Mouse (Mus musculus) heart, embryonic 13.5 days (tissue): ENCODE results near the gene Osbpl6. TPM values are rescaled to one million over a fixed set of nuclear protein-coding genes. Genes with fewer than 3 reads are reported as not detected.

Experiments
- ATAC-seq: fragments of 200-750 bp; cut with Nextera tagmentation; 2 replicates; pipeline ENCODE4 v1.8.0; 2017; ENCODE audit warnings: moderate TSS enrichment; ENCODE audit not compliant: insufficient number of reproducible peaks, low FRiP score, low TSS enrichment; ENCODE audit errors: extremely low read depth
- H3K27ac ChIP-seq: fragments of 300-500 bp; sonication (generic); replicated peaks from 2 replicates; pipeline ENCODE4 v1.5.1; 2015; ENCODE audit warnings: moderate library complexity, mild to moderate bottlenecking, inconsistent platforms
- H3K27me3 ChIP-seq: fragments of 300-500 bp; sonication (generic); replicated peaks from 2 replicates; pipeline ENCODE4 v1.6.1; 2015; ENCODE audit warnings: mild to moderate bottlenecking, inconsistent platforms
- H3K36me3 ChIP-seq: fragments of 300-500 bp; sonication (generic); 2 replicates; pipeline ENCODE4 v1.6.1; 2015; ENCODE audit warnings: mild to moderate bottlenecking, inconsistent platforms
- H3K4me1 ChIP-seq: fragments of 300-500 bp; sonication (generic); 2 replicates; pipeline ENCODE4 v1.6.1; 2015; ENCODE audit warnings: inconsistent platforms
- H3K4me2 ChIP-seq: fragments of 300-500 bp; sonication (generic); 2 replicates; pipeline ENCODE4 v1.6.1; 2015; ENCODE audit warnings: inconsistent platforms, mild to moderate bottlenecking, moderate library complexity
- H3K4me3 ChIP-seq: fragments of 300-500 bp; sonication (generic); 2 replicates; pipeline ENCODE4 v1.5.1; 2015; ENCODE audit warnings: moderate library complexity, mild to moderate bottlenecking, inconsistent platforms
- H3K9ac ChIP-seq: fragments of 300-500 bp; sonication (generic); 2 replicates; pipeline ENCODE4 v1.6.1; 2015; ENCODE audit warnings: inconsistent platforms, mild to moderate bottlenecking, moderate library complexity
- H3K9me3 ChIP-seq: fragments of 300-500 bp; sonication (generic); 2 replicates; pipeline ENCODE4 v1.6.1; 2016; ENCODE audit warnings: inconsistent platforms
- WGBS: fragments of 180-500 bp; shearing (Covaris S2); methylation state at CpG from one replicate; pipeline ENCODE4 v1.1.7; 2015; ENCODE audit warnings: mixed read lengths; 5-methylcytosine and 5-hydroxymethylcytosine counted together
- polyA plus RNA-seq: library from polyadenylated mRNA; unstranded; fragments of >200 nt; fragmentation: Nextera tagmentation; extraction: Ambion mirVana; gene quantifications from 2 replicates; pipeline ENCODE4 v1.2.1, GENCODE M21; 2015

The Osbpl6 gene
- polyA plus RNA-seq, 1 experiment from 2014 or later: 4.9 TPM

- H3K27ac ChIP-seq: no peak overlapping the region
- peaks cover 10% of the 10 kb centered on the region for H3K4me1 ChIP-seq
- no peak for ATAC-seq
- no peaks in the 10 kb centered on the region; the same call in 1 of the 2 replicates for H3K9me3 ChIP-seq
- H3K4me2 ChIP-seq: no peak overlapping the region
- no peak overlapping the region for H3K4me3 ChIP-seq
- 63% methylated on average over 8 of the region's 8 CpGs for WGBS
- no peak overlapping the region for H3K9ac ChIP-seq
- H3K27me3 ChIP-seq: no peaks in the 10 kb centered on the region
- H3K36me3 ChIP-seq: no peaks in the 10 kb centered on the region
These were observed 63.4 kb downstream of the Osbpl6 start for GRCm38 (mm10) chr2:76469751-76470099.

- Histone ChIP-seq H3K9me3 (no peaks in the 10 kb centered on the region; the same call in 1 of the 2 replicates), H3K27ac (no peak overlapping the region)
- ATAC-seq: no peak
These were observed 64.1 kb downstream of the Osbpl6 start for GRCm38 (mm10) chr2:76470391-76470790.

GRCm38 (mm10) chr2:76475788-76476187 is 69.5 kb downstream of the Osbpl6 start:
- WGBS: 9% methylated on average over 1 of the region's 1 CpGs
- Histone ChIP-seq H3K36me3 (no peaks in the 10 kb centered on the region), H3K9ac (no peak overlapping the region), H3K4me3 (no peak overlapping the region), H3K27me3 (no peaks in the 10 kb centered on the region), H3K4me1 (peaks cover 8% of the 10 kb centered on the region; the same call in 1 of the 2 replicates), H3K27ac (no peak overlapping the region), H3K9me3 (no peaks in the 10 kb centered on the region; the same call in 1 of the 2 replicates), H3K4me2 (no peak overlapping the region)
- ATAC-seq: no peak

More at GRCm38 (mm10) chr2:76470391-76470790, 64.1 kb downstream of the Osbpl6 start:
- WGBS: 64% methylated on average over 9 of the region's 9 CpGs
- H3K27me3 ChIP-seq: no peaks in the 10 kb centered on the region
- H3K36me3 ChIP-seq: no peaks in the 10 kb centered on the region
- no peak overlapping the region for H3K4me2 ChIP-seq
- peaks cover 10% of the 10 kb centered on the region for H3K4me1 ChIP-seq
- no peak overlapping the region for H3K4me3 ChIP-seq
- no peak overlapping the region for H3K9ac ChIP-seq

GRCm38 (mm10) chr2:76488764-76489163 is 82.5 kb downstream of the Osbpl6 start:
- WGBS: 74% methylated on average over 4 of the region's 4 CpGs

GRCm38 (mm10) chr2:76490198-76490597 is 83.9 kb downstream of the Osbpl6 start:
- H3K36me3 ChIP-seq: no peaks in the 10 kb centered on the region
- 72% methylated on average over 8 of the region's 8 CpGs for WGBS
- no peaks in the 10 kb centered on the region for H3K27me3 ChIP-seq
- H3K9ac ChIP-seq: no peak overlapping the region
- H3K4me3 ChIP-seq: no peak overlapping the region
- H3K9me3 ChIP-seq: no peaks in the 10 kb centered on the region
- H3K4me2 ChIP-seq: no peak overlapping the region
- peaks cover 14% of the 10 kb centered on the region for H3K4me1 ChIP-seq
- no peak for ATAC-seq
- H3K27ac ChIP-seq: no peak overlapping the region

More at GRCm38 (mm10) chr2:76488764-76489163, 82.5 kb downstream of the Osbpl6 start:
- Histone ChIP-seq H3K4me3 (no peak overlapping the region), H3K27me3 (no peaks in the 10 kb centered on the region), H3K9me3 (no peaks in the 10 kb centered on the region), H3K4me2 (no peak overlapping the region), H3K9ac (no peak overlapping the region), H3K4me1 (peaks cover 14% of the 10 kb centered on the region), H3K36me3 (no peaks in the 10 kb centered on the region), H3K27ac (no peak overlapping the region)
- no peak for ATAC-seq

- no peak for ATAC-seq
- no peaks in the 10 kb centered on the region for H3K36me3 ChIP-seq
- no peak overlapping the region for H3K4me3 ChIP-seq
- H3K4me2 ChIP-seq: no peak overlapping the region
- H3K9ac ChIP-seq: no peak overlapping the region
- WGBS: 77% methylated on average over 6 of the region's 6 CpGs
- H3K27me3 ChIP-seq: no peaks in the 10 kb centered on the region
- no peak overlapping the region for H3K27ac ChIP-seq
- peaks cover 14% of the 10 kb centered on the region for H3K4me1 ChIP-seq
- no peaks in the 10 kb centered on the region for H3K9me3 ChIP-seq
These were observed 85.1 kb downstream of the Osbpl6 start for GRCm38 (mm10) chr2:76491371-76491770.

GRCm38 (mm10) chr2:76492224-76492623 is 85.9 kb downstream of the Osbpl6 start:
- Histone ChIP-seq H3K4me2 (no peak overlapping the region), H3K9ac (no peak overlapping the region), H3K27me3 (no peaks in the 10 kb centered on the region), H3K9me3 (no peaks in the 10 kb centered on the region), H3K27ac (no peak overlapping the region), H3K36me3 (no peaks in the 10 kb centered on the region), H3K4me3 (no peak overlapping the region), H3K4me1 (peaks cover 14% of the 10 kb centered on the region)
- 57% methylated on average over 7 of the region's 7 CpGs for whole genome bisulfite sequencing
- ATAC-seq: no peak

GRCm38 (mm10) chr2:76496006-76496748 is 89.9 kb downstream of the Osbpl6 start:
- Histone ChIP-seq H3K9ac (no peak overlapping the region), H3K9me3 (no peaks in the 10 kb centered on the region), H3K4me2 (no peak overlapping the region), H3K4me1 (peaks cover 16% of the 10 kb centered on the region), H3K27ac (no peak overlapping the region), H3K36me3 (no peaks in the 10 kb centered on the region), H3K27me3 (no peaks in the 10 kb centered on the region), H3K4me3 (no peak overlapping the region)
- no peak for ATAC-seq
- 79% methylated on average over 11 of the region's 11 CpGs for WGBS

GRCm38 (mm10) chr2:76496749-76497140 is 90.4 kb downstream of the Osbpl6 start:
- Histone ChIP-seq H3K4me3 (no peak overlapping the region), H3K36me3 (no peaks in the 10 kb centered on the region), H3K9ac (no peak overlapping the region), H3K9me3 (no peaks in the 10 kb centered on the region), H3K27ac (no peak overlapping the region), H3K4me1 (peaks cover 13% of the 10 kb centered on the region), H3K4me2 (no peak overlapping the region), H3K27me3 (no peaks in the 10 kb centered on the region)
- WGBS: 86% methylated on average over 4 of the region's 4 CpGs
- no peak for ATAC-seq

GRCm38 (mm10) chr2:76498891-76499290 is 92.6 kb downstream of the Osbpl6 start:
- 82% methylated on average over 11 of the region's 11 CpGs for WGBS
- peaks cover 7% of the 10 kb centered on the region for H3K4me1 ChIP-seq
- H3K9me3 ChIP-seq: no peaks in the 10 kb centered on the region
- no peaks in the 10 kb centered on the region for H3K36me3 ChIP-seq
- ATAC-seq: no peak
- no peak overlapping the region for H3K4me2 ChIP-seq
- H3K9ac ChIP-seq: no peak overlapping the region
- H3K27ac ChIP-seq: no peak overlapping the region
- H3K27me3 ChIP-seq: no peaks in the 10 kb centered on the region
- H3K4me3 ChIP-seq: no peak overlapping the region

- Histone ChIP-seq H3K4me1 (peaks cover 3% of the 10 kb centered on the region), H3K9me3 (peaks cover 3% of the 10 kb centered on the region; the same call in 1 of the 2 replicates), H3K4me2 (no peak overlapping the region), H3K27me3 (no peaks in the 10 kb centered on the region), H3K9ac (no peak overlapping the region), H3K27ac (no peak overlapping the region), H3K4me3 (no peak overlapping the region), H3K36me3 (no peaks in the 10 kb centered on the region)
- ATAC-seq: no peak
- WGBS: 58% methylated on average over 12 of the region's 12 CpGs
These were observed 98.0 kb downstream of the Osbpl6 start for GRCm38 (mm10) chr2:76504122-76504839.
